Comparison of ENCODE assay signal across 8 mouse cellular contexts in genomic region chr1:64448090-64448489, GRCm38 (mm10).
A peak's percentile ranks its signal among the peaks of the same experiment; 100 is the strongest.
DNase-seq lines count a peak whose midpoint lies in the region; ATAC-seq and TF ChIP-seq lines count a peak whose summit lies in the region.

No protein-coding gene starts in this region.

- H3K27ac ChIP-seq in forebrain, embryonic 10.5 days: no peak overlapping the region
- no peak overlapping the region for H3K27ac ChIP-seq in forebrain, embryonic 15.5 days (replicated peaks)
- no peak overlapping the region for H3K27ac ChIP-seq in lung, embryonic 14.5 days (ENCODE audit: low read depth)

- H3K4me1 ChIP-seq in forebrain, embryonic 10.5 days: peaks cover 16% of the 10 kb centered on the region
- peaks cover 17% of the 10 kb centered on the region for H3K4me1 ChIP-seq in forebrain, embryonic 15.5 days
- H3K4me1 ChIP-seq in lung, embryonic 14.5 days (ENCODE audit: insufficient read depth): no peaks in the 10 kb centered on the region

- no peaks in the 10 kb centered on the region for H3K9me3 ChIP-seq in forebrain, embryonic 10.5 days
- H3K9me3 ChIP-seq in forebrain, embryonic 15.5 days: no peaks in the 10 kb centered on the region
- no peaks in the 10 kb centered on the region for H3K9me3 ChIP-seq in lung, embryonic 14.5 days (ENCODE audit: low read depth, low read length)

- H3K4me3 ChIP-seq in forebrain, embryonic 10.5 days: no peak overlapping the region
- no peak overlapping the region for H3K4me3 ChIP-seq in forebrain, embryonic 15.5 days
- H3K4me3 ChIP-seq in lung, embryonic 14.5 days (ENCODE audit: low read depth, low read length): no peak overlapping the region

- TF ChIP-seq CTCF in lung, embryonic 14.5 days (IDR thresholded peaks at IDR 0.05; ENCODE audit: low read depth): peak; percentile 81

- DNase-seq in forebrain, embryonic 10.5 days (ENCODE audit: extremely low spot score, low spot score): peak; percentile 32
- peak; percentile 67 for DNase-seq in urinary bladder, postnatal 25 days (ENCODE audit: low spot score)
- no peak for DNase-seq in urinary bladder, adult 2 months (ENCODE audit: low spot score)
- DNase-seq in embryo, embryonic 11.5 days (ENCODE audit: low read depth, low spot score): peak; percentile 72
- DNase-seq in kidney, postnatal 10 days: peak; percentile 71
- DNase-seq in lung, embryonic 14.5 days: peak; percentile 94
- peak; percentile 77 for DNase-seq in right cerebral cortex, postnatal 4 days

- H3K4me2 ChIP-seq in forebrain, embryonic 15.5 days (replicated peaks): no peak overlapping the region
- H3K4me2 ChIP-seq in lung, embryonic 14.5 days: no peak overlapping the region

- no peak overlapping the region for H3K9ac ChIP-seq in forebrain, embryonic 15.5 days (replicated peaks)
- no peak overlapping the region for H3K9ac ChIP-seq in lung, embryonic 14.5 days

- no peak for ATAC-seq in forebrain, embryonic 15.5 days (replicated peaks)
- ATAC-seq in lung, embryonic 14.5 days (ENCODE audit: insufficient read depth): no peak

- 4% methylated on average over 5 of the region's 5 CpGs for WGBS in forebrain, embryonic 10.5 days
- WGBS in forebrain, embryonic 15.5 days: 0% methylated on average over 5 of the region's 5 CpGs
- 2% methylated on average over 5 of the region's 5 CpGs for WGBS in lung, embryonic 14.5 days

- H3K36me3 ChIP-seq in forebrain, embryonic 10.5 days (replicated peaks): no peaks in the 10 kb centered on the region
- no peaks in the 10 kb centered on the region for H3K36me3 ChIP-seq in forebrain, embryonic 15.5 days
- no peaks in the 10 kb centered on the region for H3K36me3 ChIP-seq in lung, embryonic 14.5 days (ENCODE audit: insufficient read depth)

- peaks cover 27% of the 10 kb centered on the region for H3K27me3 ChIP-seq in forebrain, embryonic 10.5 days (ENCODE audit: poor library complexity, severe bottlenecking)
- H3K27me3 ChIP-seq in forebrain, embryonic 15.5 days: no peaks in the 10 kb centered on the region
- H3K27me3 ChIP-seq in lung, embryonic 14.5 days (ENCODE audit: insufficient read depth, low read length): no peaks in the 10 kb centered on the region
